Mouse (Mus musculus): Measurements from ENCODE around the gene Tekt1. TPM values are rescaled to one million over a fixed set of nuclear protein-coding genes. Genes with fewer than 3 reads are reported as not detected.

The Tekt1 gene
- polyA plus RNA-seq, 1 experiment from 2014 or later: 1.2 TPM

GRCm38 (mm10) chr11:72361385-72362346 lies 576 bp downstream of the Tekt1 start:
- H3K27ac ChIP-seq (ENCODE audit: low read length): no peak overlapping the region
- peak; percentile 82; the same call in 1 of the 2 replicates for ATAC-seq (ENCODE audit: insufficient number of reproducible peaks, insufficient read depth, low FRiP score, low read depth)
- peak overlapping the region; percentile 39 for H3K4me3 ChIP-seq (ENCODE audit: low read depth, low read length)
- no peaks in the 10 kb centered on the region for H3K36me3 ChIP-seq (ENCODE audit: control insufficient read depth, insufficient read depth, low read length)
- H3K9me3 ChIP-seq (ENCODE audit: control insufficient read depth, low read depth, low read length): no peaks in the 10 kb centered on the region
- H3K4me1 ChIP-seq (ENCODE audit: control insufficient read depth, insufficient read depth, low read length): 0 out of 2 replicates have a peak, but pooled peaks cover 4% of the 10 kb centered on the region
- H3K4me2 ChIP-seq (replicated peaks; ENCODE audit: low read depth, low read length): peak overlapping the region; percentile 89
- 9% methylated on average over 42 of the region's 42 CpGs for WGBS
- 0 out of 2 replicates have a peak overlapping the region, but pooled peaks have one; percentile 18 for H3K9ac ChIP-seq (replicated peaks; ENCODE audit: low read depth, low read length)
- H3K27me3 ChIP-seq (ENCODE audit: control insufficient read depth, insufficient read depth, low read length): no peaks in the 10 kb centered on the region

GRCm38 (mm10) chr11:72354971-72355728 lies 7.1 kb downstream of the Tekt1 start:
- Histone ChIP-seq H3K27me3 (ENCODE audit: control insufficient read depth, insufficient read depth, low read length) (no peaks in the 10 kb centered on the region), H3K4me1 (ENCODE audit: control insufficient read depth, insufficient read depth, low read length) (no peaks in the 10 kb centered on the region), H3K27ac (ENCODE audit: low read length) (no peak overlapping the region), H3K4me3 (ENCODE audit: low read depth, low read length) (no peak overlapping the region), H3K9me3 (ENCODE audit: control insufficient read depth, low read depth, low read length) (no peaks in the 10 kb centered on the region), H3K4me2 (replicated peaks; ENCODE audit: low read depth, low read length) (no peak overlapping the region; the same call in 1 of the 2 replicates), H3K9ac (replicated peaks; ENCODE audit: low read depth, low read length) (no peak overlapping the region), H3K36me3 (ENCODE audit: control insufficient read depth, insufficient read depth, low read length) (no peaks in the 10 kb centered on the region)
- WGBS: 24% methylated on average over 20 of the region's 20 CpGs
- ATAC-seq (ENCODE audit: insufficient number of reproducible peaks, insufficient read depth, low FRiP score, low read depth): peak; percentile 54; the same call in 1 of the 2 replicates

- 79% methylated on average over 3 of the region's 3 CpGs for WGBS
- no peak for ATAC-seq (ENCODE audit: insufficient number of reproducible peaks, insufficient read depth, low FRiP score, low read depth)
Observed at GRCm38 (mm10) chr11:72353186-72353585, 9.1 kb downstream of the Tekt1 start.

GRCm38 (mm10) chr11:72352272-72352671 lies 10.0 kb downstream of the Tekt1 start:
- Histone ChIP-seq H3K4me2 (replicated peaks; ENCODE audit: low read depth, low read length) (no peak overlapping the region), H3K9ac (replicated peaks; ENCODE audit: low read depth, low read length) (no peak overlapping the region), H3K9me3 (ENCODE audit: control insufficient read depth, low read depth, low read length) (no peaks in the 10 kb centered on the region), H3K4me3 (ENCODE audit: low read depth, low read length) (no peak overlapping the region), H3K36me3 (ENCODE audit: control insufficient read depth, insufficient read depth, low read length) (no peaks in the 10 kb centered on the region), H3K4me1 (ENCODE audit: control insufficient read depth, insufficient read depth, low read length) (0 out of 2 replicates have a peak, but pooled peaks cover 7% of the 10 kb centered on the region), H3K27me3 (ENCODE audit: control insufficient read depth, insufficient read depth, low read length) (no peaks in the 10 kb centered on the region), H3K27ac (ENCODE audit: low read length) (no peak overlapping the region)
- ATAC-seq (ENCODE audit: insufficient number of reproducible peaks, insufficient read depth, low FRiP score, low read depth): no peak
- 78% methylated on average over 1 of the region's 1 CpGs for WGBS

More at GRCm38 (mm10) chr11:72353186-72353585, 9.1 kb downstream of the Tekt1 start:
- no peaks in the 10 kb centered on the region for H3K9me3 ChIP-seq (ENCODE audit: control insufficient read depth, low read depth, low read length)
- H3K4me1 ChIP-seq (ENCODE audit: control insufficient read depth, insufficient read depth, low read length): 0 out of 2 replicates have a peak, but pooled peaks cover 7% of the 10 kb centered on the region
- H3K4me3 ChIP-seq (ENCODE audit: low read depth, low read length): no peak overlapping the region
- H3K9ac ChIP-seq (replicated peaks; ENCODE audit: low read depth, low read length): no peak overlapping the region
- no peaks in the 10 kb centered on the region for H3K36me3 ChIP-seq (ENCODE audit: control insufficient read depth, insufficient read depth, low read length)
- no peaks in the 10 kb centered on the region for H3K27me3 ChIP-seq (ENCODE audit: control insufficient read depth, insufficient read depth, low read length)
- H3K27ac ChIP-seq (ENCODE audit: low read length): no peak overlapping the region
- no peak overlapping the region for H3K4me2 ChIP-seq (replicated peaks; ENCODE audit: low read depth, low read length)

- Histone ChIP-seq H3K36me3 (ENCODE audit: control insufficient read depth, insufficient read depth, low read length) (no peaks in the 10 kb centered on the region), H3K9me3 (ENCODE audit: control insufficient read depth, low read depth, low read length) (no peaks in the 10 kb centered on the region), H3K4me3 (ENCODE audit: low read depth, low read length) (no peak overlapping the region), H3K4me1 (ENCODE audit: control insufficient read depth, insufficient read depth, low read length) (0 out of 2 replicates have a peak, but pooled peaks cover 7% of the 10 kb centered on the region), H3K27me3 (ENCODE audit: control insufficient read depth, insufficient read depth, low read length) (no peaks in the 10 kb centered on the region), H3K27ac (ENCODE audit: low read length) (no peak overlapping the region), H3K9ac (replicated peaks; ENCODE audit: low read depth, low read length) (no peak overlapping the region), H3K4me2 (replicated peaks; ENCODE audit: low read depth, low read length) (no peak overlapping the region)
- 27% methylated on average over 4 of the region's 4 CpGs for WGBS
- ATAC-seq (ENCODE audit: insufficient number of reproducible peaks, insufficient read depth, low FRiP score, low read depth): peak; percentile 42; the same call in 1 of the 2 replicates
Observed at GRCm38 (mm10) chr11:72349652-72350051, 12.6 kb downstream of the Tekt1 start.

- WGBS: 41% methylated on average over 8 of the region's 8 CpGs
- no peak overlapping the region for H3K4me2 ChIP-seq (replicated peaks; ENCODE audit: low read depth, low read length)
- no peak overlapping the region for H3K4me3 ChIP-seq (ENCODE audit: low read depth, low read length)
- H3K4me1 ChIP-seq (ENCODE audit: control insufficient read depth, insufficient read depth, low read length): 0 out of 2 replicates have a peak, but pooled peaks cover 7% of the 10 kb centered on the region
- no peaks in the 10 kb centered on the region for H3K9me3 ChIP-seq (ENCODE audit: control insufficient read depth, low read depth, low read length)
- no peak overlapping the region for H3K27ac ChIP-seq (ENCODE audit: low read length)
- no peaks in the 10 kb centered on the region for H3K27me3 ChIP-seq (ENCODE audit: control insufficient read depth, insufficient read depth, low read length)
- H3K9ac ChIP-seq (replicated peaks; ENCODE audit: low read depth, low read length): no peak overlapping the region
- H3K36me3 ChIP-seq (ENCODE audit: control insufficient read depth, insufficient read depth, low read length): no peaks in the 10 kb centered on the region
- ATAC-seq (ENCODE audit: insufficient number of reproducible peaks, insufficient read depth, low FRiP score, low read depth): no peak
Observed at GRCm38 (mm10) chr11:72349016-72349415, 13.2 kb downstream of the Tekt1 start.

- Histone ChIP-seq H3K4me2 (replicated peaks; ENCODE audit: low read depth, low read length) (no peak overlapping the region), H3K4me1 (ENCODE audit: control insufficient read depth, insufficient read depth, low read length) (0 out of 2 replicates have a peak, but pooled peaks cover 7% of the 10 kb centered on the region), H3K9me3 (ENCODE audit: control insufficient read depth, low read depth, low read length) (no peaks in the 10 kb centered on the region), H3K27ac (ENCODE audit: low read length) (no peak overlapping the region), H3K9ac (replicated peaks; ENCODE audit: low read depth, low read length) (no peak overlapping the region), H3K27me3 (ENCODE audit: control insufficient read depth, insufficient read depth, low read length) (no peaks in the 10 kb centered on the region), H3K36me3 (ENCODE audit: control insufficient read depth, insufficient read depth, low read length) (no peaks in the 10 kb centered on the region), H3K4me3 (ENCODE audit: low read depth, low read length) (no peak overlapping the region)
- 50% methylated on average over 10 of the region's 10 CpGs for WGBS
- no peak for ATAC-seq (ENCODE audit: insufficient number of reproducible peaks, insufficient read depth, low FRiP score, low read depth)
Observed at GRCm38 (mm10) chr11:72348563-72348962, 13.7 kb downstream of the Tekt1 start.

GRCm38 (mm10) chr11:72344486-72344885 lies 17.8 kb downstream of the Tekt1 start:
- 88% methylated on average over 11 of the region's 11 CpGs for WGBS
- H3K9me3 ChIP-seq (ENCODE audit: control insufficient read depth, low read depth, low read length): no peaks in the 10 kb centered on the region
- H3K4me3 ChIP-seq (ENCODE audit: low read depth, low read length): no peak overlapping the region

More at GRCm38 (mm10) chr11:72344486-72344885, 17.8 kb downstream of the Tekt1 start:
- H3K36me3 ChIP-seq (ENCODE audit: control insufficient read depth, insufficient read depth, low read length): no peaks in the 10 kb centered on the region
- 0 out of 2 replicates have a peak, but pooled peaks cover 7% of the 10 kb centered on the region for H3K4me1 ChIP-seq (ENCODE audit: control insufficient read depth, insufficient read depth, low read length)
- no peak overlapping the region for H3K9ac ChIP-seq (replicated peaks; ENCODE audit: low read depth, low read length)
- no peak overlapping the region for H3K27ac ChIP-seq (ENCODE audit: low read length)
- no peak overlapping the region for H3K4me2 ChIP-seq (replicated peaks; ENCODE audit: low read depth, low read length)
- ATAC-seq (ENCODE audit: insufficient number of reproducible peaks, insufficient read depth, low FRiP score, low read depth): no peak
- H3K27me3 ChIP-seq (ENCODE audit: control insufficient read depth, insufficient read depth, low read length): no peaks in the 10 kb centered on the region

All from stomach, embryonic 14.5 days (tissue).